Mouse (Mus musculus) heart, embryonic 15.5 days (tissue): ENCODE data around the gene Trmt11. TPM values are rescaled to one million over a fixed set of nuclear protein-coding genes. Genes with fewer than 3 reads are reported as not detected.
"Not testable (repeated sequence)": the region's sequence is repeated elsewhere in the genome, so short reads cannot be mapped to it uniquely, and the experiment has no call there.

Source experiments
- ATAC-seq: fragments of 200-750 bp; cut with Nextera tagmentation; replicated peaks from 2 replicates; pipeline ENCODE4 v1.8.0; 2017; ENCODE audit warnings: low read depth, moderate TSS enrichment; ENCODE audit not compliant: insufficient number of reproducible peaks, insufficient read depth, low FRiP score
- H3K27ac ChIP-seq: fragments of 300-500 bp; sonication (generic); 2 replicates; pipeline ENCODE4 v1.5.1; 2015; ENCODE audit warnings: mild to moderate bottlenecking, inconsistent platforms
- H3K27me3 ChIP-seq: fragments of 300-500 bp; sonication (generic); 2 replicates; pipeline ENCODE4 v1.6.1; 2015; ENCODE audit warnings: inconsistent platforms
- H3K36me3 ChIP-seq: fragments of 300-500 bp; sonication (generic); 2 replicates; pipeline ENCODE4 v1.6.1; 2015; ENCODE audit warnings: mild to moderate bottlenecking, inconsistent platforms
- H3K4me1 ChIP-seq: fragments of 300-500 bp; sonication (generic); replicated peaks from 2 replicates; pipeline ENCODE4 v1.6.1; 2015; ENCODE audit warnings: inconsistent platforms
- H3K4me2 ChIP-seq: fragments of 300-500 bp; sonication (generic); 2 replicates; pipeline ENCODE4 v1.6.1; 2015; ENCODE audit warnings: inconsistent platforms, mild to moderate bottlenecking, moderate library complexity
- H3K4me3 ChIP-seq: fragments of 300-500 bp; sonication (generic); 2 replicates; pipeline ENCODE4 v1.5.1; 2015; ENCODE audit warnings: mild to moderate bottlenecking, inconsistent platforms
- H3K9ac ChIP-seq: fragments of 300-500 bp; sonication (generic); 2 replicates; pipeline ENCODE4 v1.6.1; 2015; ENCODE audit warnings: mild to moderate bottlenecking, inconsistent platforms
- H3K9me3 ChIP-seq: fragments of 300-500 bp; sonication (generic); replicated peaks from 2 replicates; pipeline ENCODE4 v1.6.1; 2016; ENCODE audit warnings: inconsistent platforms
- WGBS: fragments of 180-500 bp; shearing (Covaris S2); methylation state at CpG from one replicate; pipeline ENCODE4 v1.1.7; 2015; ENCODE audit warnings: mixed read lengths; 5-methylcytosine and 5-hydroxymethylcytosine counted together
- polyA plus RNA-seq: library from polyadenylated mRNA; unstranded; fragments of >200 nt; fragmentation: Nextera tagmentation; extraction: Ambion mirVana; gene quantifications from 2 replicates; pipeline ENCODE4 v1.2.1, GENCODE M21; 2015

Gene Trmt11
- polyA plus RNA-seq, 1 experiment from 2014 or later, result 12.6 TPM

- H3K27ac ChIP-seq, result no peak overlapping the region
- ATAC-seq, result no peak
- 73% methylated on average over 2 of the region's 2 CpGs for WGBS
- H3K27me3 ChIP-seq, result no peaks in the 10 kb centered on the region
- H3K4me2 ChIP-seq, result no peak overlapping the region
- H3K4me1 ChIP-seq, result no peaks in the 10 kb centered on the region
- no peak overlapping the region for H3K4me3 ChIP-seq
- H3K36me3 ChIP-seq, result no peaks in the 10 kb centered on the region
- no peaks in the 10 kb centered on the region for H3K9me3 ChIP-seq
- no peak overlapping the region for H3K9ac ChIP-seq
These were observed 95.8 kb downstream of the Trmt11 start for GRCm38 (mm10) chr10:30504736-30505135.

GRCm38 (mm10) chr10:30503168-30503567 is 97.4 kb downstream of the Trmt11 start:
- H3K36me3 ChIP-seq, result no peaks in the 10 kb centered on the region
- H3K27me3 ChIP-seq, result no peaks in the 10 kb centered on the region
- no peaks in the 10 kb centered on the region for H3K9me3 ChIP-seq
- H3K4me1 ChIP-seq, result no peaks in the 10 kb centered on the region
- ATAC-seq, result no peak
- H3K27ac ChIP-seq, result no peak overlapping the region
- WGBS, result 74% methylated on average over 2 of the region's 2 CpGs
- no peak overlapping the region for H3K9ac ChIP-seq
- no peak overlapping the region for H3K4me3 ChIP-seq
- H3K4me2 ChIP-seq, result no peak overlapping the region

- no peak for ATAC-seq
- no peaks in the 10 kb centered on the region for H3K36me3 ChIP-seq
- 67% methylated on average over 1 of the region's 1 CpGs for WGBS
- H3K9me3 ChIP-seq, result no peaks in the 10 kb centered on the region
- H3K9ac ChIP-seq, result no peak overlapping the region
- no peak overlapping the region for H3K4me3 ChIP-seq
- no peak overlapping the region for H3K27ac ChIP-seq
- H3K27me3 ChIP-seq, result no peaks in the 10 kb centered on the region
- no peak overlapping the region for H3K4me2 ChIP-seq
- H3K4me1 ChIP-seq, result no peaks in the 10 kb centered on the region
These were observed 97.8 kb downstream of the Trmt11 start for GRCm38 (mm10) chr10:30502718-30503117.

DNA sequence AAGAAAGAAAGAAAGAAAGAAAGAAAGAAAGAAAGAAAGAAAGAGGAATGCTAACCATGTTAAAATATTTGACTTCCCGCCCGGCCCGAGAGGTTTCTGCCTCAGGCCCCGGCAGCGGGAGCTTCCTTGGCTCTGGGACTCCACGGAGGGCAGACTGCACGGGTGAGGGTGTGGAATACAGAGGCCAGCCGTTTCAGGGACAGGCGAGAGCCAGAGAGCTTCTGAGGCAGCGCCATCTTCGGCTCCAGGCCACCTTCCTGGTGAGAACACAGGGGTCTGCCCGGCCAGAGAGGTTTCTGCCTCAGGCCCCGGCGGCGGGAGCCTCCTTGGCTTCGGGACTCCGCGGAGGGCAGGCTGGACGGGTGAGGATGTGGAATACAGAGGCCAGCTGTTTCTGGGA is 102.3 kb downstream of the Trmt11 start:
- not testable (repeated sequence) for H3K27ac ChIP-seq, H3K9me3 ChIP-seq, H3K4me1 ChIP-seq, H3K9ac ChIP-seq, H3K36me3 ChIP-seq, H3K4me3 ChIP-seq, ATAC-seq, H3K27me3 ChIP-seq, H3K4me2 ChIP-seq
- WGBS, result 70% methylated on average over 19 of the region's 19 CpGs

Other genes starting within 250 kb of the Trmt11 start
- 27.4 and 40.5 TPM in 2 replicates for gene Hint3, start 28.9 kb upstream of the Trmt11 start, polyA plus RNA-seq
- gene Ncoa7, start 202.6 kb upstream of the Trmt11 start, polyA plus RNA-seq, result 7.6 and 7.7 TPM in 2 replicates
- 39.9 and 50.1 TPM in 2 replicates for gene Hey2, start 242.1 kb upstream of the Trmt11 start, polyA plus RNA-seq